Mouse (Mus musculus) myocyte (in vitro differentiated cells): ENCODE data around the gene Phb2. TPM values are rescaled to one million over a fixed set of nuclear protein-coding genes. Genes with fewer than 3 reads are reported as not detected.

Experiments used
- H3K27me3 ChIP-seq: one replicate; pipeline ENCODE4 v1.6.1; 2011; ENCODE audit not compliant: control insufficient read depth, insufficient read depth, insufficient read length
- H3K36me3 ChIP-seq: one replicate; pipeline ENCODE4 v1.6.1; 2011; ENCODE audit not compliant: control insufficient read depth, insufficient read depth
- H3K4me2 ChIP-seq: one replicate; pipeline ENCODE4 v1.6.1; 2011; ENCODE audit warnings: low read depth, control low read depth
- H3K4me3 ChIP-seq: one replicate; pipeline ENCODE4 v1.5.1; 2011; ENCODE audit warnings: mild to moderate bottlenecking, control low read depth, moderate library complexity
- H3K79me2 ChIP-seq: one replicate; pipeline ENCODE4 v1.6.1; 2011; ENCODE audit not compliant: control insufficient read depth, insufficient read depth
- H3ac ChIP-seq: one replicate; pipeline ENCODE4 v1.6.1; 2011; ENCODE audit not compliant: control insufficient read depth, insufficient read length
- CEBPB ChIP-seq: IDR thresholded peaks from 2 replicates; pipeline ENCODE4 v1.6.1; 2011; ENCODE audit warnings: mild to moderate bottlenecking, moderate library complexity; ENCODE audit not compliant: poor library complexity, insufficient read depth, severe bottlenecking
- E2F4 ChIP-seq: IDR thresholded peaks from one replicate; pipeline ENCODE4 v1.6.1; 2011; ENCODE audit warnings: mild to moderate bottlenecking, control low read depth, moderate library complexity; ENCODE audit not compliant: insufficient read depth
- MAX ChIP-seq: IDR thresholded peaks from one replicate; pipeline ENCODE4 v1.6.1; 2011; ENCODE audit warnings: low read depth, mild to moderate bottlenecking, control low read depth
- MYOD1 ChIP-seq, 3 experiments: IDR thresholded peaks; one replicate each; pipeline ENCODE4 v1.6.1; 2011; ENCODE audit warnings: control low read depth in 2 of 3, low read depth in 2 of 3, mild to moderate bottlenecking in 2 of 3, moderate library complexity in 1 of 3; ENCODE audit not compliant: insufficient read length in 2 of 3, control insufficient read depth in 1 of 3
- MYOG ChIP-seq, 3 experiments: IDR thresholded peaks; one replicate each; pipeline ENCODE4 v1.6.1; 2011; ENCODE audit warnings: control low read depth in 2 of 3, low read depth in 2 of 3, mild to moderate bottlenecking in 2 of 3; ENCODE audit not compliant: insufficient read length in 2 of 3, control insufficient read depth in 1 of 3, insufficient read depth in 1 of 3
- POLR2A ChIP-seq: IDR thresholded peaks from one replicate; pipeline ENCODE4 v1.6.1; 2011; ENCODE audit warnings: low read depth, mild to moderate bottlenecking, control low read depth, moderate library complexity; ENCODE audit not compliant: insufficient read length
- POLR2AphosphoS2 ChIP-seq: IDR thresholded peaks from one replicate; pipeline ENCODE4 v1.6.1; 2011; ENCODE audit warnings: low read depth, control low read depth; ENCODE audit not compliant: insufficient read length
- REST ChIP-seq: IDR thresholded peaks from one replicate; pipeline ENCODE4 v1.6.1; 2011; ENCODE audit warnings: mild to moderate bottlenecking, control low read depth, moderate library complexity; ENCODE audit not compliant: insufficient read depth, insufficient read length
- SRF ChIP-seq: IDR thresholded peaks from one replicate; pipeline ENCODE4 v1.6.1; 2011; ENCODE audit warnings: low read depth; ENCODE audit not compliant: control insufficient read depth, insufficient read length
- TCF12 ChIP-seq: IDR thresholded peaks from one replicate; pipeline ENCODE4 v1.6.1; 2011; ENCODE audit warnings: mild to moderate bottlenecking, control low read depth; ENCODE audit not compliant: poor library complexity, insufficient read depth, severe bottlenecking
- TCF3 ChIP-seq: IDR thresholded peaks from one replicate; pipeline ENCODE4 v1.6.1; 2011; ENCODE audit warnings: low read depth, control low read depth; ENCODE audit not compliant: insufficient read length
- USF1 ChIP-seq: IDR thresholded peaks from one replicate; pipeline ENCODE4 v1.6.1; 2011; ENCODE audit warnings: low read depth, mild to moderate bottlenecking, control low read depth, moderate library complexity
- polyA plus RNA-seq: library from polyadenylated mRNA; unstranded; fragments of >200 nt; fragmentation: generic; extraction: Trizol; gene quantifications from one replicate; pipeline ENCODE4 v1.2.1, GENCODE M21; 2012; ENCODE audit warnings: missing spikeins

Gene Phb2
- polyA plus RNA-seq, 1 experiment = 339 TPM

GRCm38 (mm10) chr6:124720904-124721303, 8.8 kb downstream of the Phb2 start:
- Histone ChIP-seq H3K36me3 (peaks cover 6% of the 10 kb centered on the region), H3K79me2 (no peaks in the 10 kb centered on the region), H3K4me2 (no peak overlapping the region), H3K27me3 (no peaks in the 10 kb centered on the region), H3K4me3 (no peak overlapping the region), H3ac (no peak overlapping the region)
- TF ChIP-seq CEBPB = no peak
- TF ChIP-seq USF1 = no peak
- TF ChIP-seq TCF12 = no peak
- no peak for TF ChIP-seq MYOD1 (IDR thresholded peaks at IDR 0.05; ENCODE audit: control insufficient read depth in 1 of 3, insufficient read length in 2 of 3, low read depth in 2 of 3)
- TF ChIP-seq E2F4 = no peak
- TF ChIP-seq TCF3 = no peak
- TF ChIP-seq MAX = no peak
- no peak for TF ChIP-seq POLR2A
- no peak for TF ChIP-seq MYOG (IDR thresholded peaks at IDR 0.05; ENCODE audit: control insufficient read depth in 1 of 3, insufficient read depth in 1 of 3, insufficient read length in 2 of 3, low read depth in 2 of 3)
- TF ChIP-seq REST = no peak
- no peak for TF ChIP-seq POLR2AphosphoS2
- TF ChIP-seq SRF = no peak

GRCm38 (mm10) chr6:124722876-124723473, 10.8 kb downstream of the Phb2 start:
- no peaks in the 10 kb centered on the region for H3K27me3 ChIP-seq
- no peak overlapping the region for H3ac ChIP-seq
- no peaks in the 10 kb centered on the region for H3K79me2 ChIP-seq
- TF ChIP-seq POLR2A = no peak
- TF ChIP-seq MYOD1 (IDR thresholded peaks at IDR 0.05; ENCODE audit: control insufficient read depth in 1 of 3, insufficient read length in 2 of 3, low read depth in 2 of 3) = no peak
- no peak for TF ChIP-seq USF1
- TF ChIP-seq POLR2AphosphoS2 = no peak
- TF ChIP-seq TCF12 = no peak
- TF ChIP-seq MAX = no peak
- no peak overlapping the region for H3K4me2 ChIP-seq
- H3K36me3 ChIP-seq = no peaks in the 10 kb centered on the region
- no peak overlapping the region for H3K4me3 ChIP-seq

GRCm38 (mm10) chr6:124723541-124723940, 11.4 kb downstream of the Phb2 start:
- Histone ChIP-seq H3K4me2 (no peak overlapping the region), H3K36me3 (no peaks in the 10 kb centered on the region), H3K79me2 (no peaks in the 10 kb centered on the region), H3K4me3 (no peak overlapping the region), H3K27me3 (no peaks in the 10 kb centered on the region), H3ac (no peak overlapping the region)
- no peak for TF ChIP-seq MYOG (IDR thresholded peaks at IDR 0.05; ENCODE audit: control insufficient read depth in 1 of 3, insufficient read depth in 1 of 3, insufficient read length in 2 of 3, low read depth in 2 of 3)
- no peak for TF ChIP-seq MAX
- no peak for TF ChIP-seq CEBPB
- TF ChIP-seq POLR2A = no peak
- TF ChIP-seq POLR2AphosphoS2 = no peak
- TF ChIP-seq USF1 = no peak
- TF ChIP-seq SRF = no peak
- TF ChIP-seq TCF12 = no peak
- TF ChIP-seq REST = no peak
- TF ChIP-seq MYOD1 (IDR thresholded peaks at IDR 0.05; ENCODE audit: control insufficient read depth in 1 of 3, insufficient read length in 2 of 3, low read depth in 2 of 3) = no peak
- TF ChIP-seq TCF3 = no peak
- TF ChIP-seq E2F4 = no peak

- no peak overlapping the region for H3K4me2 ChIP-seq
- H3K36me3 ChIP-seq = no peaks in the 10 kb centered on the region
- no peak overlapping the region for H3K4me3 ChIP-seq
- TF ChIP-seq MYOG (IDR thresholded peaks at IDR 0.05; ENCODE audit: control insufficient read depth in 1 of 3, insufficient read depth in 1 of 3, insufficient read length in 2 of 3, low read depth in 2 of 3) (no peak), USF1 (no peak), SRF (no peak), POLR2AphosphoS2 (no peak), TCF3 (no peak), MAX (no peak), CEBPB (no peak), REST (no peak), E2F4 (no peak), POLR2A (no peak), MYOD1 (IDR thresholded peaks at IDR 0.05; ENCODE audit: control insufficient read depth in 1 of 3, insufficient read length in 2 of 3, low read depth in 2 of 3) (no peak), TCF12 (no peak)
- no peaks in the 10 kb centered on the region for H3K79me2 ChIP-seq
- no peak overlapping the region for H3ac ChIP-seq
- no peaks in the 10 kb centered on the region for H3K27me3 ChIP-seq
Measured at GRCm38 (mm10) chr6:124724472-124724871, 12.3 kb downstream of the Phb2 start.

GRCm38 (mm10) chr6:124728621-124729020, 16.5 kb downstream of the Phb2 start:
- TF ChIP-seq E2F4 (no peak), TCF3 (no peak), USF1 (no peak), MYOD1 (IDR thresholded peaks at IDR 0.05; ENCODE audit: control insufficient read depth in 1 of 3, insufficient read length in 2 of 3, low read depth in 2 of 3) (no peak), POLR2AphosphoS2 (no peak), MAX (no peak), POLR2A (no peak), MYOG (IDR thresholded peaks at IDR 0.05; ENCODE audit: control insufficient read depth in 1 of 3, insufficient read depth in 1 of 3, insufficient read length in 2 of 3, low read depth in 2 of 3) (no peak), CEBPB (no peak), REST (no peak), SRF (no peak), TCF12 (no peak)
- Histone ChIP-seq H3ac (no peak overlapping the region), H3K4me3 (no peak overlapping the region), H3K79me2 (no peaks in the 10 kb centered on the region), H3K4me2 (no peak overlapping the region), H3K27me3 (no peaks in the 10 kb centered on the region), H3K36me3 (no peaks in the 10 kb centered on the region)
